In genomic region chr11:72302230-72302629, GRCm38 (mm10) we compare ENCODE assay signal across 9 mouse cellular contexts. TPM values are rescaled to one million over a fixed set of nuclear protein-coding genes. Genes with fewer than 3 reads are reported as not detected.
DNase-seq lines count a peak whose midpoint lies in the region; ATAC-seq and TF ChIP-seq lines count a peak whose summit lies in the region.
"Had no signal": no experiment of that assay in that cellular context is flagged by ENCODE, and none has a peak within 500 bp of the region (broad histone marks: within the 10 kb centered on the region; RNA-seq: fewer than 3 reads in every experiment).

No protein-coding gene starts in this region.

- H3K9me3 ChIP-seq in lung, embryonic 14.5 days (ENCODE audit: low read depth, low read length), result no peaks in the 10 kb centered on the region
- H3K9me3 ChIP-seq in stomach, embryonic 16.5 days (replicated peaks; ENCODE audit: control insufficient read depth, low read length), result no peaks in the 10 kb centered on the region
- H3K9me3 ChIP-seq in forebrain, embryonic 13.5 days (replicated peaks), result no peaks in the 10 kb centered on the region

- peaks cover 6% of the 10 kb centered on the region; the same call in 1 of the 2 replicates for H3K4me1 ChIP-seq in cerebellum, adult 2 months (ENCODE audit: control insufficient read depth, insufficient read depth, low read length)
- no peaks in the 10 kb centered on the region for H3K4me1 ChIP-seq in lung, embryonic 14.5 days (ENCODE audit: insufficient read depth)
- peaks cover 12% of the 10 kb centered on the region for H3K4me1 ChIP-seq in stomach, embryonic 16.5 days (ENCODE audit: control insufficient read depth, insufficient read depth, low read length)
- no peaks in the 10 kb centered on the region for H3K4me1 ChIP-seq in forebrain, embryonic 13.5 days

- 19% methylated on average over 7 of the region's 7 CpGs for WGBS in cerebellum, adult 2 months
- WGBS in lung, embryonic 14.5 days, result 76% methylated on average over 7 of the region's 7 CpGs
- 69% methylated on average over 7 of the region's 7 CpGs for WGBS in stomach, embryonic 16.5 days
- 75% methylated on average over 7 of the region's 7 CpGs for WGBS in forebrain, embryonic 13.5 days

- no peak overlapping the region for H3K9ac ChIP-seq in lung, embryonic 14.5 days
- no peak overlapping the region for H3K9ac ChIP-seq in stomach, embryonic 16.5 days (ENCODE audit: low read length)
- H3K9ac ChIP-seq in forebrain, embryonic 13.5 days, result no peak overlapping the region

- ATAC-seq in lung, embryonic 14.5 days (ENCODE audit: insufficient read depth), result no peak
- no peak for ATAC-seq in stomach, embryonic 16.5 days (ENCODE audit: insufficient read depth, low FRiP score)
- ATAC-seq in forebrain, embryonic 13.5 days, result no peak

- H3K27me3 ChIP-seq in cerebellum, adult 2 months (ENCODE audit: control insufficient read depth, insufficient read depth, low read length), result no peaks in the 10 kb centered on the region
- H3K27me3 ChIP-seq in lung, embryonic 14.5 days (ENCODE audit: insufficient read depth, low read length), result no peaks in the 10 kb centered on the region
- no peaks in the 10 kb centered on the region for H3K27me3 ChIP-seq in stomach, embryonic 16.5 days (ENCODE audit: control insufficient read depth, insufficient read depth, low read length)
- H3K27me3 ChIP-seq in forebrain, embryonic 13.5 days, result no peaks in the 10 kb centered on the region

- no peak for TF ChIP-seq CTCF in cerebellum, adult 2 months (IDR thresholded peaks at IDR 0.05; ENCODE audit: borderline replicate concordance, insufficient read depth, low read depth, low read length)
- TF ChIP-seq CTCF in lung, embryonic 14.5 days (IDR thresholded peaks at IDR 0.05; ENCODE audit: low read depth), result no peak

- no peak overlapping the region for H3K4me3 ChIP-seq in cerebellum, adult 2 months (replicated peaks; ENCODE audit: insufficient read depth, low read depth, low read length)
- H3K4me3 ChIP-seq in lung, embryonic 14.5 days (ENCODE audit: low read depth, low read length), result no peak overlapping the region
- peak overlapping the region; percentile 38; the same call in 1 of the 2 replicates for H3K4me3 ChIP-seq in stomach, embryonic 16.5 days (replicated peaks; ENCODE audit: low read length)
- no peak overlapping the region for H3K4me3 ChIP-seq in forebrain, embryonic 13.5 days

- H3K4me2 ChIP-seq in lung, embryonic 14.5 days, result peak overlapping the region; percentile 50; the same call in 1 of the 2 replicates
- peak overlapping the region; percentile 49 for H3K4me2 ChIP-seq in stomach, embryonic 16.5 days (ENCODE audit: low read depth, low read length)
- no peak overlapping the region for H3K4me2 ChIP-seq in forebrain, embryonic 13.5 days

- no peak for TF ChIP-seq POLR2A in cerebellum, adult 2 months (IDR thresholded peaks at IDR 0.05; ENCODE audit: borderline replicate concordance, insufficient read depth, low read length)

- no peaks in the 10 kb centered on the region for H3K36me3 ChIP-seq in lung, embryonic 14.5 days (ENCODE audit: insufficient read depth)
- H3K36me3 ChIP-seq in stomach, embryonic 16.5 days (ENCODE audit: control insufficient read depth, insufficient read depth, low read length), result no peaks in the 10 kb centered on the region
- no peaks in the 10 kb centered on the region for H3K36me3 ChIP-seq in forebrain, embryonic 13.5 days (ENCODE audit: poor library complexity, severe bottlenecking)

- peak overlapping the region; percentile 38; the same call in 1 of the 2 replicates for H3K27ac ChIP-seq in cerebellum, adult 2 months (ENCODE audit: insufficient read depth, low read length)
- H3K27ac ChIP-seq in lung, embryonic 14.5 days (ENCODE audit: low read depth), result no peak overlapping the region
- H3K27ac ChIP-seq in stomach, embryonic 16.5 days (ENCODE audit: low read length), result peak overlapping the region; percentile 66; the same call in 1 of the 2 replicates
- no peak overlapping the region for H3K27ac ChIP-seq in forebrain, embryonic 13.5 days

- DNase-seq in adrenal gland, postnatal 10 days, result peak; percentile 54
- DNase-seq in cerebellum, adult 2 months, result peak; percentile 67 to 78
- peak; percentile 51 for DNase-seq in heart, adult 8-10 months (ENCODE audit: low spot score)
- peak; percentile 67 to 76 for DNase-seq in kidney, postnatal 36 days
- DNase-seq in lung, embryonic 14.5 days, result no peak

RNA-seq across cellular contexts. Expression of gene Xaf1, which starts 0.8 kb away (rescaled TPM):
- total RNA-seq in adrenal gland, postnatal 10 days (2021), result 10 to 100 TPM; 13.3 to 16.8 TPM
- polyA plus RNA-seq in cerebellum, adult 2 months (2012; rRNA removed), result 12.2 and 13.6 TPM in 2 replicates
- total RNA-seq in heart, adult 8-10 months (2022), result 10 to 100 TPM in 1 of 4 experiments, 1 to 10 TPM in 3; 9.1 to 11.5 (median 9.2) TPM
- polyA plus RNA-seq in lung, embryonic 14.5 days (2014; fragmentation: Nextera tagmentation; extraction: Ambion mirVana), result 2.8 and 3.5 TPM in 2 replicates
- 4.3 and 6.1 TPM in 2 replicates for polyA plus RNA-seq in stomach, embryonic 16.5 days (2015; fragmentation: Nextera tagmentation; extraction: Ambion mirVana)
- polyA plus RNA-seq in forebrain, embryonic 13.5 days (2015; fragmentation: Nextera tagmentation; extraction: Ambion mirVana), result 0.98 and 1.8 TPM in 2 replicates

RNA-seq across cellular contexts. Expression of gene Fbxo39, which starts 12.0 kb away (rescaled TPM):
- not detected for total RNA-seq in adrenal gland, postnatal 10 days (2021)
- not detected in 2 replicates for polyA plus RNA-seq in cerebellum, adult 2 months (2012; rRNA removed)
- not detected for total RNA-seq in heart, adult 8-10 months (2022)
- not detected in 2 replicates for polyA plus RNA-seq in lung, embryonic 14.5 days (2014; fragmentation: Nextera tagmentation; extraction: Ambion mirVana)
- not detected in 2 replicates for polyA plus RNA-seq in stomach, embryonic 16.5 days (2015; fragmentation: Nextera tagmentation; extraction: Ambion mirVana)
- not detected in 2 replicates for polyA plus RNA-seq in forebrain, embryonic 13.5 days (2015; fragmentation: Nextera tagmentation; extraction: Ambion mirVana)
- polyA plus RNA-seq: embryonic facial prominence, embryonic 11.5 days; neural tube, embryonic 11.5 days had no signal

RNA-seq across cellular contexts. Expression of gene Slc13a5, which starts 35.2 kb away (rescaled TPM):
- total RNA-seq in adrenal gland, postnatal 10 days (2021), result 1 to 10 TPM in 1 of 2 experiments, under 1 TPM in 1; 0.15 to 1.4 TPM
- 9.6 TPM in 2 replicates for polyA plus RNA-seq in cerebellum, adult 2 months (2012; rRNA removed)
- total RNA-seq in heart, adult 8-10 months (2022), result not detected
- not detected in 2 replicates for polyA plus RNA-seq in lung, embryonic 14.5 days (2014; fragmentation: Nextera tagmentation; extraction: Ambion mirVana)
- polyA plus RNA-seq in stomach, embryonic 16.5 days (2015; fragmentation: Nextera tagmentation; extraction: Ambion mirVana), result 0.07 and 0.17 TPM in 2 replicates
- 0.12 and 0.26 TPM in 2 replicates for polyA plus RNA-seq in forebrain, embryonic 13.5 days (2015; fragmentation: Nextera tagmentation; extraction: Ambion mirVana)
- polyA plus RNA-seq: embryonic facial prominence, embryonic 11.5 days had no signal

Comparison
In these comparisons a context has a peak if more than half of its experiments do, and no peak if none do; other contexts are left out.
1. H3K27ac ChIP-seq: peak in cerebellum, adult 2 months (single experiment) and stomach, embryonic 16.5 days (single experiment); none in lung, embryonic 14.5 days (single experiment) and forebrain, embryonic 13.5 days (single experiment).